Mouse (Mus musculus) myocyte (in vitro differentiated cells): ENCODE measurements at regions not wholly inside any gene's neighbourhood (a gene's known extent, or its start where the extent isn't known, plus 50 kb on each side); places are given as distances from the start of the nearest gene placed in this dataset.

ENCODE experiments used
- CEBPB ChIP-seq: IDR thresholded peaks from 2 replicates; pipeline ENCODE4 v1.6.1; 2011; ENCODE audit warnings: mild to moderate bottlenecking, moderate library complexity; ENCODE audit not compliant: poor library complexity, insufficient read depth, severe bottlenecking
- MYOG ChIP-seq, 3 experiments: IDR thresholded peaks; one replicate each; pipeline ENCODE4 v1.6.1; 2011; ENCODE audit warnings: control low read depth in 2 of 3, low read depth in 2 of 3, mild to moderate bottlenecking in 2 of 3; ENCODE audit not compliant: insufficient read length in 2 of 3, control insufficient read depth in 1 of 3, insufficient read depth in 1 of 3
- POLR2A ChIP-seq: IDR thresholded peaks from one replicate; pipeline ENCODE4 v1.6.1; 2011; ENCODE audit warnings: low read depth, mild to moderate bottlenecking, control low read depth, moderate library complexity; ENCODE audit not compliant: insufficient read length
- POLR2AphosphoS2 ChIP-seq: IDR thresholded peaks from one replicate; pipeline ENCODE4 v1.6.1; 2011; ENCODE audit warnings: low read depth, control low read depth; ENCODE audit not compliant: insufficient read length
- TCF12 ChIP-seq: IDR thresholded peaks from one replicate; pipeline ENCODE4 v1.6.1; 2011; ENCODE audit warnings: mild to moderate bottlenecking, control low read depth; ENCODE audit not compliant: poor library complexity, insufficient read depth, severe bottlenecking
- TCF3 ChIP-seq: IDR thresholded peaks from one replicate; pipeline ENCODE4 v1.6.1; 2011; ENCODE audit warnings: low read depth, control low read depth; ENCODE audit not compliant: insufficient read length
- USF1 ChIP-seq: IDR thresholded peaks from one replicate; pipeline ENCODE4 v1.6.1; 2011; ENCODE audit warnings: low read depth, mild to moderate bottlenecking, control low read depth, moderate library complexity

DNA sequence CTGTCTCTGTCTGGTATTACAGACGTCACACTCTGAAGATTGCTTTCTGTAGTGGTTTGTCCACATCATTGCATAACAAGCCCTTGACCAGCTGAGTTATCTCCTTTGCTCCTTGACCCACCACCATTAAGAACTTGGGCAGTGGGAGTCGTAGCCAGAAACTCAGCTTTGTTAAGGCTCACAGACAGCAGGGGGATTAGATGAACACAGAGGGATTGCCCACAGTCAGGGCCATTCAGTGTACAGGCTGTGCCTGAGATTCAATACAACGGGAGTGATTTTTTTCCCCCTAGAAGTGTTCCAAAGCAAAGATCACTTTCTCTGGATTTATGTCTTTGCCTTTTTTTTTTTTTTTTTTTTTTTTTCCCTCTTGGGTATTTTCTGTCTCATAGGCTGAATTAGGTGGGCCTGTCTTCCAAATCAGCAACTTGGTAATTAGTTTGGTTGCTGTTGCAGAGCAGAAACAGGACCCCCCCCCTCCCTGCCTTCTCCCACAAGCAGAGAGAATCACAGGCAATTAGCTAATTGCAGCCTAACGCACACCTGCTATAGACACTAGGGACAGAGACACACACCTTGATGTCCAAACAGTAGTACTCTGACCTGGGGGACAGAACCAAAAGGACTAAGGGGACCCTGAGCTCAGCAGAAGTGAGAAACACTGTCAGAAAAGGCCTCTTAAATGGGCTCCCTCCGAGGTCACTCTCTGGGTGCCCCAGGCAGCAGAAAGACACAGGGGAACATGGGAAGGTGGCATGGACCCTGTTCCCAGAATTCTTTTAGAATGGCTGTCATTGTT is 340.4 kb upstream of the Dynlrb2 start:
- TF ChIP-seq TCF3: no peak
- no peak for TF ChIP-seq POLR2A
- TF ChIP-seq POLR2AphosphoS2: no peak
- no peak for TF ChIP-seq TCF12
- no peak for TF ChIP-seq CEBPB
- no peak for TF ChIP-seq USF1
- no peak for TF ChIP-seq MYOG (IDR thresholded peaks at IDR 0.05; ENCODE audit: control insufficient read depth in 1 of 3, insufficient read depth in 1 of 3, insufficient read length in 2 of 3, low read depth in 2 of 3)
